Mouse (Mus musculus) CH12.LX (cell line): ENCODE data around the gene Uso1. TPM values are rescaled to one million over a fixed set of nuclear protein-coding genes. Genes with fewer than 3 reads are reported as not detected.
A peak's percentile ranks its signal among the peaks of the same experiment; 100 is the strongest.

Source experiments
- DNase-seq: peaks from one replicate; pipeline ENCODE4 v3.0.0-alpha.2; 2013; ENCODE audit errors: extremely low read depth
- H3K27ac ChIP-seq: 2 replicates; pipeline ENCODE4 v1.5.1; 2012; ENCODE audit warnings: low read depth, mild to moderate bottlenecking, control low read depth, moderate library complexity; ENCODE audit not compliant: insufficient read depth
- H3K27me3 ChIP-seq: replicated peaks from 2 replicates; pipeline ENCODE3; 2012; ENCODE audit warnings: inconsistent platforms
- H3K36me3 ChIP-seq, 2 experiments: replicated peaks in 1 of 2; 2 replicates each; pipeline versions ENCODE3 to v1.6.1; 2012; ENCODE audit warnings: inconsistent platforms in 1 of 2, low read length in 1 of 2, mild to moderate bottlenecking in 1 of 2, mixed read lengths in 1 of 2, moderate library complexity in 1 of 2; ENCODE audit not compliant: control insufficient read depth in 1 of 2, insufficient read depth in 1 of 2
- H3K4me1 ChIP-seq, 2 experiments: 2 replicates each; pipeline ENCODE4 v1.6.1; 2012; ENCODE audit warnings: inconsistent platforms in 1 of 2, moderate library complexity in 1 of 2; ENCODE audit not compliant: insufficient read depth in 2 of 2, control insufficient read depth in 1 of 2
- H3K4me2 ChIP-seq: 2 replicates; pipeline ENCODE4 v1.6.1; 2012; ENCODE audit warnings: low read depth, mild to moderate bottlenecking, control low read depth; ENCODE audit not compliant: poor library complexity, insufficient read depth, severe bottlenecking
- H3K4me3 ChIP-seq, 3 experiments: fragments of 150-350 bp in 1 of 3; sonication (generic) in 1 of 3; replicated peaks in 1 of 3; 2 replicates each; pipeline versions ENCODE3 to v1.5.1; 2011 to 2012; ENCODE audit warnings: low read depth in 2 of 3, low read length in 2 of 3, mild to moderate bottlenecking in 2 of 3, moderate library complexity in 2 of 3, control low read depth in 1 of 3, improper control_type of control experiment in 1 of 3, inconsistent platforms in 1 of 3, mixed read lengths in 1 of 3; ENCODE audit not compliant: poor library complexity in 1 of 3
- H3K79me2 ChIP-seq: replicated peaks from 2 replicates; pipeline ENCODE4 v1.6.1; 2012; ENCODE audit warnings: mild to moderate bottlenecking, moderate library complexity; ENCODE audit not compliant: control insufficient read depth, poor library complexity, insufficient read depth, severe bottlenecking; ENCODE audit errors: extremely low read depth
- H3K9ac ChIP-seq: 2 replicates; pipeline ENCODE4 v1.6.1; 2012; ENCODE audit warnings: low read depth, mild to moderate bottlenecking, control low read depth, moderate library complexity; ENCODE audit not compliant: insufficient read depth
- H3K9me3 ChIP-seq: replicated peaks from 2 replicates; pipeline ENCODE3; 2012; ENCODE audit warnings: low read length, inconsistent platforms, mixed read lengths
- EP300 ChIP-seq: IDR thresholded peaks from 2 replicates; pipeline ENCODE4 v1.6.1; 2011; ENCODE audit warnings: low read length, improper control_type of control experiment
- GABPA ChIP-seq: IDR thresholded peaks from 2 replicates; pipeline ENCODE4 v1.6.1; 2012; ENCODE audit warnings: low read depth, low read length, improper control_type of control experiment, inconsistent platforms; ENCODE audit not compliant: insufficient replicate concordance
- IRF4 ChIP-seq: IDR thresholded peaks from 2 replicates; pipeline ENCODE4 v1.6.1; 2014; ENCODE audit warnings: low read depth, mild to moderate bottlenecking, inconsistent platforms, low read length, improper control_type of control experiment
- MYC ChIP-seq: IDR thresholded peaks from 2 replicates; pipeline ENCODE4 v1.6.1; 2011; ENCODE audit warnings: low read depth, mild to moderate bottlenecking, improper control_type of control experiment, low read length
- POLR2A ChIP-seq: IDR thresholded peaks from 2 replicates; pipeline ENCODE4 v1.6.1; 2011; ENCODE audit warnings: low read depth, mild to moderate bottlenecking, improper control_type of control experiment, low read length
- POLR2AphosphoS2 ChIP-seq: IDR thresholded peaks from 2 replicates; pipeline ENCODE4 v1.6.1; 2011; ENCODE audit warnings: low read depth, low read length, improper control_type of control experiment
- USF2 ChIP-seq: conservative IDR thresholded peaks from 2 replicates; pipeline ENCODE4 v1.6.1; 2011; ENCODE audit warnings: low read depth, low read length, improper control_type of control experiment
- dilution Hi-C: fragments of 300-500 bp; cut with MboI; formaldehyde crosslinking; loops from 2 replicates; pipeline ENCODE4 v1.14.3; 2020; ENCODE audit warnings: low sequenced_read_pairs; ENCODE audit not compliant: extremely low pct_unique_long_range_greater_than_20kb, extremely low pct_ligation_motif_present
- in situ Hi-C: fragments of 300-500 bp; cut with MboI; formaldehyde crosslinking; loops from 3 replicates; pipeline ENCODE4 v1.14.3; 2019; ENCODE audit warnings: low sequenced_read_pairs, low pct_ligation_motif_present, low pct_unique_long_range_greater_than_20kb, mixed read lengths
- polyA plus RNA-seq: library from polyadenylated mRNA; unstranded; fragments of >175 nt; gene quantifications from 2 replicates; pipeline ENCODE4 v1.2.1, GENCODE M21; 2012; ENCODE audit warnings: low read depth; ENCODE audit not compliant: insufficient read length
- total RNA-seq, 2 experiments: library from RNA; depleted of rRNA; stranded (reverse); fragments of 300-350 nt in 1 of 2; fragments of >200 nt in 1 of 2; gene quantifications; 2 replicates each; pipeline ENCODE4 v1.2.3; 2012 to 2014

The Uso1 gene
- total and polyA plus RNA-seq, 3 experiments, result 19.9 to 63.7 (median 20.9) TPM

DNA sequence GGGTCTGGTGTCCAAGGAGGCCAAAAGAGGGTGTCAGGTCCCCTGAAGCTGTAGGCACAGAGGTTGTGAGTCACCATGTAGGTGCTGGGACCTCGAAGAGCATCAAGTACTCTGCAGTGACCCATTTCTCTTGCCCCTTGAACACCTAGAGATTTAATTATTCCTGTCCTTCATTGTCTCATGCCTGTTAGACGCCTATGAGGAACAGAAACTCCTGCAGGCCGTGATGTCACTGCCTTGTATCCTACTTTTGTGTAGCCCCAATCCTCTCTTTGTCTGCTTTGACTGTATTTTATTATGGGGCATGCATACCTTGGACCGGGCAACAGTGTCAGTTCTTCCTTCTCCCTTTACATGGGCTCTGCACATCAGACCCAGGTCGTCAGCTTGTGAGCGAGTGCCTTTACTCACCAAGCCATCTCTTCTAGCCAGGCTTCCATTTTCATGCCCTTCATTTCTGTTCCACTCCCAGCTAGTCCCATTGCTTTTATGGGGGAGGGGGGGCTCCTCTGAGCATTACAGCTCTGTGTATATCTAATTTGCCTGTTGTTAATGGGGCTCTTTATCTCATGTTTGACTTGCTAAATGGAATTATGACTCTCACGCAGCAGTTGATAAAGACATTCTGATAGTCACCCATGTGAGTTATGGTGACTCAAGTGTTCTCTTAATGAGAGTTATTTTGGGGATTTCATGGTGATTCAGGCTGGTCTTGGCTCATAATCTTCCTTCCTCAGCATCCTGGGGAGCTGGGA is 7.4 kb downstream of the Uso1 start:
- H3K27ac ChIP-seq, result no peak overlapping the region
- no peak overlapping the region for H3K4me3 ChIP-seq
- no peaks in the 10 kb centered on the region for H3K27me3 ChIP-seq
- H3K9me3 ChIP-seq, result no peaks in the 10 kb centered on the region
- peaks cover 2 to 33% of the 10 kb centered on the region in 2 experiments for H3K36me3 ChIP-seq
- in situ Hi-C loops, result no loop called here
- no peak overlapping the region for H3K4me2 ChIP-seq
- TF ChIP-seq MYC, result no peak
- peak; percentile 52; the same call in 1 of the 2 replicates for TF ChIP-seq IRF4
- no peak for TF ChIP-seq POLR2AphosphoS2
- peak; percentile 28; the same call in 1 of the 2 replicates for TF ChIP-seq EP300
- peak; percentile 31 for DNase-seq
- dilution Hi-C loops, result no loop called here
- no peak overlapping the region for H3K9ac ChIP-seq
- peaks cover 51% of the 10 kb centered on the region for H3K79me2 ChIP-seq
- peaks cover 5 to 42% of the 10 kb centered on the region in 2 experiments for H3K4me1 ChIP-seq

- DNase-seq, result no peak
- Histone ChIP-seq H3K4me2 (no peak overlapping the region), H3K27me3 (no peaks in the 10 kb centered on the region), H3K27ac (no peak overlapping the region), H3K4me1 (peaks cover 5 to 26% of the 10 kb centered on the region in 2 experiments), H3K79me2 (peaks cover 36% of the 10 kb centered on the region), H3K4me3 (no peak overlapping the region), H3K9me3 (no peaks in the 10 kb centered on the region), H3K9ac (no peak overlapping the region), H3K36me3 (peaks cover 8 to 39% of the 10 kb centered on the region in 2 experiments)
- dilution Hi-C loops, result no loop called here
- in situ Hi-C loops, result no loop called here
- no peak for TF ChIP-seq POLR2AphosphoS2
- no peak for TF ChIP-seq POLR2A
- no peak for TF ChIP-seq USF2
These were observed 10.5 kb downstream of the Uso1 start for GRCm38 (mm10) chr5:92148248-92148647.

GRCm38 (mm10) chr5:92149330-92149982 is 11.7 kb downstream of the Uso1 start:
- dilution Hi-C loops, result no loop called here
- H3K4me2 ChIP-seq, result no peak overlapping the region
- peaks cover 11 to 47% of the 10 kb centered on the region in 2 experiments for H3K36me3 ChIP-seq
- H3K4me1 ChIP-seq, result peaks cover 5 to 20% of the 10 kb centered on the region in 2 experiments
- no peak overlapping the region for H3K9ac ChIP-seq
- no peaks in the 10 kb centered on the region for H3K27me3 ChIP-seq
- in situ Hi-C loops, result no loop called here
- no peak overlapping the region for H3K27ac ChIP-seq
- H3K4me3 ChIP-seq, result no peak overlapping the region
- no peak for TF ChIP-seq GABPA
- no peak for DNase-seq
- no peaks in the 10 kb centered on the region for H3K9me3 ChIP-seq
- peaks cover 27% of the 10 kb centered on the region for H3K79me2 ChIP-seq
